Mouse (Mus musculus) mature B cell (primary cell): ENCODE measurements around the gene Ccdc146.
"Not testable (repeated sequence)": the region's sequence is repeated elsewhere in the genome, so short reads cannot be mapped to it uniquely, and the experiment has no call there.

Experiments used
- in situ Hi-C: fragments of 300-500 bp; cut with MboI; formaldehyde crosslinking; loops from 2 replicates; pipeline ENCODE4 v1.14.3; 2019

Gene Ccdc146

GRCm38 (mm10) chr5:21387340-21387739 lies 37.1 kb downstream of the Ccdc146 start:
- in situ Hi-C loops = no loop called here

GRCm38 (mm10) chr5:21386432-21386831 lies 38.0 kb downstream of the Ccdc146 start:
- in situ Hi-C loops = no loop called here

- in situ Hi-C loops = no loop called here
Observed at GRCm38 (mm10) chr5:21384976-21385375, 39.5 kb downstream of the Ccdc146 start.

GRCm38 (mm10) chr5:21384252-21384960 lies 40.1 kb downstream of the Ccdc146 start:
- in situ Hi-C loops = no loop called here

GRCm38 (mm10) chr5:21383392-21384251 lies 40.9 kb downstream of the Ccdc146 start:
- in situ Hi-C loops = no loop called here

- in situ Hi-C loops = no loop called here
Observed at GRCm38 (mm10) chr5:21382678-21383077, 41.8 kb downstream of the Ccdc146 start.

- in situ Hi-C loops = no loop called here
Observed at GRCm38 (mm10) chr5:21381986-21382385, 42.5 kb downstream of the Ccdc146 start.

GRCm38 (mm10) chr5:21378397-21378796 lies 46.1 kb downstream of the Ccdc146 start:
- in situ Hi-C loops = no loop called here

GRCm38 (mm10) chr5:21376935-21377334 lies 47.5 kb downstream of the Ccdc146 start:
- in situ Hi-C loops = no loop called here

- in situ Hi-C loops = no loop called here
Observed at GRCm38 (mm10) chr5:21373180-21373518, 51.3 kb downstream of the Ccdc146 start.

- in situ Hi-C loops = no loop called here
Observed at GRCm38 (mm10) chr5:21372493-21373179, 51.8 kb downstream of the Ccdc146 start, which contains the start of gene Fgl2. Gene Fgl2 (plus strand): TSS chr5:21372642.

GRCm38 (mm10) chr5:21371920-21372319 lies 52.6 kb downstream of the Ccdc146 start:
- in situ Hi-C loops = no loop called here

- in situ Hi-C loops = no loop called here
Observed at GRCm38 (mm10) chr5:21370218-21370947, 54.1 kb downstream of the Ccdc146 start.

GRCm38 (mm10) chr5:21367514-21367913 lies 57.0 kb downstream of the Ccdc146 start:
- in situ Hi-C loops = no loop called here

- in situ Hi-C loops = no loop called here
Observed at GRCm38 (mm10) chr5:21366338-21367053, 58.0 kb downstream of the Ccdc146 start.

- in situ Hi-C loops = no loop called here
Observed at GRCm38 (mm10) chr5:21363343-21363742, 61.1 kb downstream of the Ccdc146 start.

- in situ Hi-C loops = no loop called here
Observed at GRCm38 (mm10) chr5:21358648-21359047, 65.8 kb downstream of the Ccdc146 start.

GRCm38 (mm10) chr5:21351678-21352077 lies 72.8 kb downstream of the Ccdc146 start:
- in situ Hi-C loops = no loop called here

- in situ Hi-C loops = no loop called here
Observed at GRCm38 (mm10) chr5:21348366-21348765, 76.1 kb downstream of the Ccdc146 start.

- in situ Hi-C loops = not testable (repeated sequence)
Observed at GRCm38 (mm10) chr5:21342265-21342664, 82.2 kb downstream of the Ccdc146 start.

GRCm38 (mm10) chr5:21332119-21332518 lies 92.4 kb downstream of the Ccdc146 start:
- in situ Hi-C loops = loop anchor here (5.0 kb wide), 1 partner anchor 85 kb away; no protein-coding TSS in a partner anchor
